Mouse (Mus musculus) stomach, embryonic 14.5 days (tissue): Measurements from ENCODE around the gene Gm49358. TPM values are rescaled to one million over a fixed set of nuclear protein-coding genes. Genes with fewer than 3 reads are reported as not detected.

Source experiments
- ATAC-seq: fragments of 200-750 bp; cut with Nextera tagmentation; 2 replicates; pipeline ENCODE4 v1.8.0; 2017; ENCODE audit warnings: low read depth, moderate TSS enrichment; ENCODE audit not compliant: insufficient number of reproducible peaks, insufficient read depth, low FRiP score
- H3K27ac ChIP-seq: fragments of 300-500 bp; sonication (generic); 2 replicates; pipeline ENCODE4 v1.5.1; 2014; ENCODE audit warnings: mild to moderate bottlenecking, low read length, moderate library complexity, mixed read lengths
- H3K27me3 ChIP-seq: fragments of 300-500 bp; sonication (generic); 2 replicates; pipeline ENCODE4 v1.6.1; 2014; ENCODE audit warnings: low read length, control low read depth, mixed read lengths; ENCODE audit not compliant: control insufficient read depth, insufficient read depth
- H3K36me3 ChIP-seq: fragments of 300-500 bp; sonication (generic); 2 replicates; pipeline ENCODE4 v1.6.1; 2014; ENCODE audit warnings: mild to moderate bottlenecking, control low read depth, low read length, moderate library complexity, mixed read lengths; ENCODE audit not compliant: control insufficient read depth, insufficient read depth
- H3K4me1 ChIP-seq: fragments of 300-500 bp; sonication (generic); 2 replicates; pipeline ENCODE4 v1.6.1; 2014; ENCODE audit warnings: low read length, control low read depth, mixed read lengths; ENCODE audit not compliant: control insufficient read depth, insufficient read depth
- H3K4me2 ChIP-seq: fragments of 300-500 bp; sonication (generic); replicated peaks from 2 replicates; pipeline ENCODE4 v1.6.1; 2014; ENCODE audit warnings: low read depth, low read length, control low read depth
- H3K4me3 ChIP-seq: fragments of 300-500 bp; sonication (generic); 2 replicates; pipeline ENCODE4 v1.5.1; 2014; ENCODE audit warnings: low read depth, low read length, control low read depth
- H3K9ac ChIP-seq: fragments of 300-500 bp; sonication (generic); replicated peaks from 2 replicates; pipeline ENCODE4 v1.6.1; 2014; ENCODE audit warnings: low read depth, mild to moderate bottlenecking, control low read depth, low read length, moderate library complexity, mixed read lengths
- H3K9me3 ChIP-seq: fragments of 300-500 bp; sonication (generic); 2 replicates; pipeline ENCODE4 v1.6.1; 2016; ENCODE audit warnings: low read depth, low read length, control low read depth; ENCODE audit not compliant: control insufficient read depth
- WGBS: fragments of 180-500 bp; shearing (Covaris S2); extraction: QIAGEN DNeasy Blood & Tissue Kit; methylation state at CpG from one replicate; pipeline ENCODE4 v1.1.7; 2014; 5-methylcytosine and 5-hydroxymethylcytosine counted together
- polyA plus RNA-seq: library from polyadenylated mRNA; unstranded; fragments of >200 nt; fragmentation: Nextera tagmentation; extraction: Ambion mirVana; gene quantifications from 2 replicates; pipeline ENCODE4 v1.2.1, GENCODE M21; 2014

Gene Gm49358
- polyA plus RNA-seq, result 0.43 TPM in 1 of 2 replicates, not detected in the other

DNA sequence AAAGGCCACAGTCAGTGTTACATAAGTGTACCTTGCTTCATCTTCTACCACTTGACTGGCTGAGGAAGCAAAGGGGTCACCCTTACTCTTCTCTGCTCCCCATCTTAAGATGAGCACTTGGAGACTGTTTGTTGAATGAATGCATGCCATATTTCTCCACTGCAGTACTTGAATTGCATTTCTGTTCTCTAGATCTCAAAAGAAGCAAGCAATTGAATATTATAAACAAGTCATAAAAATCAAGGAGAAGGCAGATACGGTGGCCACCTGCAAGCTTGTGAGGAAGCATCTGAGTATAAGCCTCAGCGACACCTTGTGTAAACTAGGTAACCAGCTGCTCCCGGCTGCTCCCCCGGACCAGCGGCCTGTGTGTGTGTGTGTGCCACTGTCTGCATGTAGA, at the start of gene Gm49358:
Gene Gm49358, plus strand, starts transcription at position 301 of the 400 bp plus-strand sequence.
- Histone ChIP-seq H3K4me1 (no peaks in the 10 kb centered on the region), H3K9me3 (no peaks in the 10 kb centered on the region), H3K27ac (no peak within 1 kb of the TSS), H3K27me3 (no peaks in the 10 kb centered on the region), H3K36me3 (no peaks in the 10 kb centered on the region), H3K4me2 (no peak within 1 kb of the TSS), H3K9ac (no peak within 1 kb of the TSS), H3K4me3 (no peak within 1 kb of the TSS)
- WGBS, result 64% methylated on average over 5 of the region's 5 CpGs
- ATAC-seq, result no peak

DNA sequence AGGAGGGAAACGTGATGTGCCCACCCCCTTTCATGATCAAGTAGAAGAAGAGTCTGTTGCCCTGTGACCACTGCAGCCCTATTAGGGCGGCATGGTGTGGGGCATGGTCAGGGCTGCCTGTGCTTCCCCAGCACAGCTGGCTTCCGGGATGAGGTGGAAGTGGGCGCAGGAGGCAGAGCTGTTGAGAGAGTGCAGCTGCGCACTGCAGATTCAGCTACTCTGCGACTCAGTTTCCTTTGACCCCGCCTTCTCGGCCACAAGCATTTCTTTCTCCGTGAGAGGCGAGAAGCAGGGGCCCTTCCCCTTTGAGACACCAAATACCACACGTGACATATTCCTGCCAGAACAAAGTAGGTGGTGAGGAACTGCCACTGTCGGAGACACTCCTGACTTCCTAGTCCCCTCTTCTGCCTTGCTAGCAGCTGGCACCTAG, 36.2 kb upstream of the Gm49358 start:
- 0 out of 2 replicates have a peak overlapping the region, but pooled peaks have one; percentile 21 for H3K9ac ChIP-seq
- peak; percentile 72 for ATAC-seq
- peak overlapping the region; percentile 17; the same call in 1 of the 2 replicates for H3K4me3 ChIP-seq
- WGBS, result 2% methylated on average over 12 of the region's 12 CpGs
- H3K27ac ChIP-seq, result peak overlapping the region; percentile 6; the same call in 1 of the 2 replicates
- H3K4me2 ChIP-seq, result peak overlapping the region; percentile 59
- H3K27me3 ChIP-seq, result no peaks in the 10 kb centered on the region
- H3K36me3 ChIP-seq, result no peaks in the 10 kb centered on the region
- H3K4me1 ChIP-seq, result peaks cover 9% of the 10 kb centered on the region
- no peaks in the 10 kb centered on the region for H3K9me3 ChIP-seq

DNA sequence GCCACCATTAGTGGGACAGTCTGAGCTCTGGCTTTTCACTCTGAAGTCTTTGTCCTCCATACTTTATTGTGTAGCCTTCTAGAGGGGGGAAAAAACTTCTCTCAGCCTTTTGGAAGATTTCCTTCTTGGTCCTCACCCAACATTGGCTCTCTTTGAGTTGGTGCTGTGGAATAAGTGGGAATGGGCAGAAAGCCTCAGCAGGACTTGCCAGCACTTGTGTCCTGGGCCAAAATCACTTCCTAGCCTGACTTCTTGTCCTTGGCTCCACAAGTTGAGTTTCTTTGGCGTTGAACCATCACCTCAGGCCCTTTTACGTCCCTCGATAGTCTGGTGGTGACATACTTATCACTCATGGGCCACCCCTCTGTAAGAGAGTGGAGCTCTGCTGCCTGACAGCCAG, 35.6 kb upstream of the Gm49358 start:
- Histone ChIP-seq H3K4me3 (no peak overlapping the region), H3K9me3 (no peaks in the 10 kb centered on the region), H3K36me3 (no peaks in the 10 kb centered on the region), H3K4me1 (peaks cover 9% of the 10 kb centered on the region), H3K27ac (no peak overlapping the region), H3K27me3 (no peaks in the 10 kb centered on the region), H3K9ac (no peak overlapping the region), H3K4me2 (no peak overlapping the region)
- 92% methylated on average over 3 of the region's 3 CpGs for WGBS
- no peak for ATAC-seq

DNA sequence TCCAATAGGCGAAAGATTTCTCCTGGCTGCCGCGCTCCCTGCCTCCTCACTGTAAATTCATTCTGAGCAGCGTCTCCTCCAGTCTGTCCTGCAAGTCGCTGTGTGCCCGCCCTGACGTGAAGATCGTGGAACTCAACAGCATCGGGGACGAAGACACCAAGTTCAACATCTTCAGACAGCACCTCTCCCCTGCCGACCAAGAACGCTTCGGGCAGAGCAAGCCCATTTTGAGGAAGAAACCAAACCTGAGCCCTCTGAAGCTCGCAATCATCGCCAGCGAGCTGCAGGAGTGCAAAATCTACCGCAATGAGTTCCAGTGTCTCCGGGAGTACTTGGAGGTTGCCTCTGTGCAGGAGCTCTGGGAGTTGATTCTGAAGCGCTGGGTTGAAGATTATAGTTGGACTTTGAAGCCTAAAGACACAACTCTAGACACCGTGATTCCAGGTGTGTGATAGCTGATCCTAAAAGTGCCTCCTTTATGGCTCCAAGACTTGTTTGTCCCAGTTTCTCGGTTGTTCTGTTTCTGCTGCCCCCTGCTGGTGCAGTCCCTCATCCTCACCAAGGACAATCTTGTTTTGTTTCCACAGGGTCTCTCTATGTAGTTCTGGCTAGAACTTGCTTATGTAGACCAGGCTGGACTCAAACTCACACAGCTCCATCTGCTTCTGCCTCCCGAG, 32.8 kb upstream of the Gm49358 start:
- 8% methylated on average over 22 of the region's 22 CpGs for WGBS
- H3K4me2 ChIP-seq, result peak overlapping the region; percentile 59
- 0 out of 2 replicates have a peak, but pooled peaks have one; percentile 21 for ATAC-seq

DNA sequence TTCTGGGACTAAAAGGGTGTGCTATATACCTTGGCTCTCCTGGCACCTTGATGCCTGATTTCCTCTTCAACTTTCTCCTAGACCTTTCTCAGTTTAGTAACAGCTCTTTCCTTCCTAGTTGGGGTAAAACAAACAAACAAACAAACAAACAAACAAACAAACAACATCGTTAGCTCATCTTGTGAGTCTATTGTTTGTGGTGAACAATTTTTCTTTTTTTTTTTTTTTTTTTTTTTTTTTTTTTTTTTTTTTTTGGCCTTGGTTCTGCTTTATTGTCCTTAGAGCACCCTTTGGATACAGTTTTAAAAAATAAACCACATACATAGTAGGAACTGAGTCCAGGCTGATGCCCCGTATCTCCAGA, 32.3 kb upstream of the Gm49358 start:
- WGBS, result 35% methylated on average over 2 of the region's 2 CpGs

More for the DNA sequence above, 32.8 kb upstream of the Gm49358 start:
- no peaks in the 10 kb centered on the region for H3K36me3 ChIP-seq
- H3K27me3 ChIP-seq, result no peaks in the 10 kb centered on the region
- no peaks in the 10 kb centered on the region for H3K9me3 ChIP-seq
- peak overlapping the region; percentile 43 for H3K9ac ChIP-seq
- peaks cover 9% of the 10 kb centered on the region for H3K4me1 ChIP-seq
- peak overlapping the region; percentile 35 for H3K4me3 ChIP-seq
- 0 out of 2 replicates have a peak overlapping the region, but pooled peaks have one; percentile 7 for H3K27ac ChIP-seq

DNA sequence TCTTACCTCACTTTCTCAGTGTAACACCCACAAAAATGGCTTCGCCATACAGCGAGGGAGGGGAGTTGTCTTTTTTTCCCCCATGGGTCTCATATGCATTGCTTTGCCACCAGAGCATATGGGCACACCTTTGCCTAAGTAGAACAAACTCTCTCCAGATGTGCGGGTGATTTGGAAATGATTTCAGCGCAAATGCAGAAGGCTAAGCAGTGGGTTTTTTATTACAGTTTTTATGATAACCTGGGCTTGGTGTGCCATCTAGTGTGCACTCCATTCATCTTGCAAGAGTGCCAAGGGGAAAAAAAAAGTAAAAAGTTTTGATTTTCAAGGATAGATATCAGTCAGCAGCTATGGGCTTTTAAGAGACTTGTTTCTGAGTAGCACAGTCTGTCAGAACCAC, 28.7 kb upstream of the Gm49358 start:
- Histone ChIP-seq H3K9ac (no peak overlapping the region), H3K4me3 (no peak overlapping the region), H3K27me3 (no peaks in the 10 kb centered on the region), H3K36me3 (no peaks in the 10 kb centered on the region), H3K9me3 (no peaks in the 10 kb centered on the region), H3K4me2 (no peak overlapping the region), H3K4me1 (no peaks in the 10 kb centered on the region), H3K27ac (no peak overlapping the region)
- ATAC-seq, result no peak
- WGBS, result 83% methylated on average over 4 of the region's 4 CpGs

More for the DNA sequence above, 32.3 kb upstream of the Gm49358 start:
- no peaks in the 10 kb centered on the region for H3K27me3 ChIP-seq
- no peak overlapping the region for H3K9ac ChIP-seq
- H3K4me2 ChIP-seq, result no peak overlapping the region
- H3K27ac ChIP-seq, result no peak overlapping the region
- ATAC-seq, result no peak
- H3K4me1 ChIP-seq, result peaks cover 9% of the 10 kb centered on the region
- no peaks in the 10 kb centered on the region for H3K9me3 ChIP-seq
- no peak overlapping the region for H3K4me3 ChIP-seq
- no peaks in the 10 kb centered on the region for H3K36me3 ChIP-seq

DNA sequence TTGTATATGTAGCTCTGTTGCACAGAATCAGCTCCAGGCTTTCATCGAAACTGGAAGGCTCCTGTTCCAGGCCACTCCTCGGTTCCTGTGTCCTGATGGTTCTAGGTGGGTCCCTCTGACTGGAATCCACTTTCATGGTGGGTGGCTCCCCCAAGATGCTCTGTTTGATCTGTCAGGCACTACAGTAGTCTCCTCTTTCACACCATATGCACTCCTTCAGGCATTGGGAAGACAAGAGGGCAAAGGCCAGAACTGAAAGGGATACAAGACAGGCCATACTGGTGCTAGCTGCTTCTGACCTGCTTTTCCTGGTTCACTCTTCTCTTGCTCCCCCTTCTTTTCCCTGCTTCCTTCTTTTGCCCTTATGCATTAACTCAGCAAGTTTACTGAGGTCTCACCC, 20.9 kb upstream of the Gm49358 start:
- H3K36me3 ChIP-seq, result no peaks in the 10 kb centered on the region
- H3K4me3 ChIP-seq, result no peak overlapping the region
- H3K4me2 ChIP-seq, result no peak overlapping the region
- H3K9ac ChIP-seq, result no peak overlapping the region
- no peaks in the 10 kb centered on the region for H3K9me3 ChIP-seq
- H3K4me1 ChIP-seq, result no peaks in the 10 kb centered on the region
- no peak for ATAC-seq
- 85% methylated on average over 2 of the region's 2 CpGs for WGBS
- no peak overlapping the region for H3K27ac ChIP-seq
- no peaks in the 10 kb centered on the region for H3K27me3 ChIP-seq

DNA sequence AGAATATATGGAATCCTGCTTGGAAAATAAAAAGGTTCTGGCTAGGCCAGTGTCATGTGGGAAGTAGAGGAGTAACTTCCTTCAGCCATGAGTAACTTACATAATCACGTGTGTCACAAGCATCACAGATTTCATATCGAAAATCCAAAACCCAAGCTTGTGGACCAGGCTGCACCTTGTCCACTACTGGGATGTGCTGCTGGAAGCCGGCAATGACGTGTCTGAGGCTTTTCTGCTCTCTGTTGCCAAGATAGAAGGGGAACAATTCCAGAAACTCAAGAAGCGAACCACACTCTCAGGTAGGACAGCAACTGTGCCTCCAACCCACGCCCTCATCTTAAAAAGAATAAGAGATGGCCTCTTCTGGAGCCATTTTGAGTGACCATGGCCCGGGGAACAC, 19.5 kb upstream of the Gm49358 start:
- Histone ChIP-seq H3K9me3 (no peaks in the 10 kb centered on the region), H3K9ac (no peak overlapping the region), H3K27me3 (no peaks in the 10 kb centered on the region), H3K36me3 (no peaks in the 10 kb centered on the region), H3K4me2 (no peak overlapping the region), H3K4me3 (no peak overlapping the region), H3K4me1 (no peaks in the 10 kb centered on the region), H3K27ac (no peak overlapping the region)
- whole genome bisulfite sequencing, result 90% methylated on average over 7 of the region's 7 CpGs
- no peak for ATAC-seq
